Mouse (Mus musculus) lung, adult 2 months (tissue): ENCODE data around the gene Cldn10.

Experiments used
- CTCF ChIP-seq: fragments of 200-500 bp; IDR thresholded peaks from 2 replicates; pipeline ENCODE4 v1.5.1; 2011; ENCODE audit warnings: mild to moderate bottlenecking, low read length, control low read depth; ENCODE audit not compliant: insufficient read depth
- POLR2A ChIP-seq: fragments of 200-500 bp; IDR thresholded peaks from 2 replicates; pipeline ENCODE4 v1.6.1; 2011; ENCODE audit warnings: low read depth, mild to moderate bottlenecking, control low read depth, low read length, borderline replicate concordance; ENCODE audit errors: extremely low read depth

GRCm38 (mm10) chr14:118836145-118836544, 48.4 kb downstream of the Cldn10 start:
- TF ChIP-seq CTCF (no peak), POLR2A (no peak)
